In the genomic region with DNA sequence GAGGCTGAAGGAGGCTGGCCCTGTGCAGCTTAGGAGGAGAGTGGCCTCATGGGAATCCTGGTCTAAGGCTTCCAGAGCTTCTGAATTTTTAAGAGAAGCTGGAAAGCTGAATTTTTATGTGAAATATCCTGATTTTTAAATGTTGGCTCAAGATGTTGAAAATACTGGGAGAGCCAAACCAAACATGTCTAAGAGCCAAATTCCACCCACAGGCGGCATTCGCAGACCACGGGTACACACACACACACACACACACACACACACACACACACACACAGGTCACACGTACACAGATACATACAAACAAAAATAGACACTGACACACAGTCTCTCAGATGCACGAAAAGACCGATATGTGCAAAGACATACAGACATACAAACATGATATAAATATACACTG, we compare ENCODE assay signal across 27 mouse cellular contexts. TPM values are rescaled to one million over a fixed set of nuclear protein-coding genes. Genes with fewer than 3 reads are reported as not detected.
DNase-seq lines count a peak whose midpoint lies in the region; ATAC-seq and TF ChIP-seq lines count a peak whose summit lies in the region.
"Had no signal": no experiment of that assay in that cellular context is flagged by ENCODE, and none has a peak within 500 bp of the region (broad histone marks: within the 10 kb centered on the region; RNA-seq: fewer than 3 reads in every experiment).

No protein-coding gene starts in this region.

- H3K4me2 ChIP-seq in liver, postnatal 0 days (ENCODE audit: low read depth, low read length), result no peak overlapping the region
- no peak overlapping the region for H3K4me2 ChIP-seq in intestine, embryonic 16.5 days (ENCODE audit: low read depth, low read length)
- H3K4me2 ChIP-seq: heart, embryonic 11.5 days; hindbrain, embryonic 12.5 days; hindbrain, embryonic 15.5 days had no signal

- 0 out of 2 replicates have a peak overlapping the region, but pooled peaks have one; percentile 12 for H3K27ac ChIP-seq in kidney, adult 2 months (ENCODE audit: insufficient read depth, low read depth, low read length)
- H3K27ac ChIP-seq in liver, adult 2 months (replicated peaks; ENCODE audit: insufficient read depth, low read depth, low read length), result no peak overlapping the region
- no peak overlapping the region for H3K27ac ChIP-seq in liver, postnatal 0 days (ENCODE audit: low read depth)
- H3K27ac ChIP-seq in intestine, embryonic 16.5 days (ENCODE audit: low read length), result no peak overlapping the region
- H3K27ac ChIP-seq: hindbrain, embryonic 12.5 days; hindbrain, embryonic 15.5 days had no signal

- no peak for ATAC-seq in liver, postnatal 0 days
- no peak for ATAC-seq in intestine, embryonic 16.5 days
- ATAC-seq: forebrain, embryonic 14.5 days; forebrain, postnatal 0 days had no signal

- WGBS in kidney, adult 2 months, result 71% methylated on average over 6 of the region's 6 CpGs
- 20% methylated on average over 6 of the region's 6 CpGs for WGBS in liver, adult 2 months
- WGBS in liver, postnatal 0 days (ENCODE audit: insufficient replicate concordance), result 80% methylated on average over 6 of the region's 6 CpGs
- WGBS in intestine, embryonic 16.5 days, result 86% methylated on average over 6 of the region's 6 CpGs

- no peak for TF ChIP-seq EP300 in liver, postnatal 0 days (IDR thresholded peaks at IDR 0.05; ENCODE audit: low read depth)

- TF ChIP-seq CTCF in kidney, adult 2 months (conservative IDR thresholded peaks at IDR 0.05; ENCODE audit: insufficient read depth, insufficient read length, low read depth, low read length), result no peak
- TF ChIP-seq CTCF in liver, adult 2 months (IDR thresholded peaks at IDR 0.05; ENCODE audit: low read depth, low read length), result no peak
- no peak for TF ChIP-seq CTCF in liver, postnatal 0 days (IDR thresholded peaks at IDR 0.05; ENCODE audit: low read depth)

- no peaks in the 10 kb centered on the region for H3K9me3 ChIP-seq in liver, postnatal 0 days (ENCODE audit: low read length)
- H3K9me3 ChIP-seq in intestine, embryonic 16.5 days (ENCODE audit: control insufficient read depth, low read length), result no peaks in the 10 kb centered on the region
- H3K9me3 ChIP-seq: hindbrain, embryonic 12.5 days; hindbrain, embryonic 15.5 days had no signal

- no peaks in the 10 kb centered on the region for H3K36me3 ChIP-seq in kidney, adult 2 months (ENCODE audit: control insufficient read depth, insufficient read depth, low read length)
- H3K36me3 ChIP-seq in liver, adult 2 months (ENCODE audit: control insufficient read depth, insufficient read depth, low read length), result 0 out of 2 replicates have a peak, but pooled peaks cover under 1% of the 10 kb centered on the region
- peaks cover 15% of the 10 kb centered on the region for H3K36me3 ChIP-seq in liver, postnatal 0 days (replicated peaks; ENCODE audit: insufficient read depth, low read length)
- peaks cover 5% of the 10 kb centered on the region; the same call in 1 of the 2 replicates for H3K36me3 ChIP-seq in intestine, embryonic 16.5 days (ENCODE audit: control insufficient read depth, insufficient read depth, low read length)

- no peak for TF ChIP-seq POLR2A in kidney, adult 2 months (IDR thresholded peaks at IDR 0.05; ENCODE audit: low read depth, low read length)
- TF ChIP-seq POLR2A in liver, adult 2 months (IDR thresholded peaks at IDR 0.05; ENCODE audit: extremely low read depth, insufficient read depth, low read length), result no peak

- H3K79me2 ChIP-seq in liver, adult 2 months (ENCODE audit: control insufficient read depth, insufficient read depth, low read length), result no peaks in the 10 kb centered on the region

- H3K27me3 ChIP-seq in kidney, adult 2 months (replicated peaks; ENCODE audit: control insufficient read depth, insufficient read depth, low read length), result no peaks in the 10 kb centered on the region
- no peaks in the 10 kb centered on the region for H3K27me3 ChIP-seq in liver, adult 2 months (ENCODE audit: control insufficient read depth, insufficient read depth, low read length)
- no peaks in the 10 kb centered on the region for H3K27me3 ChIP-seq in liver, postnatal 0 days (ENCODE audit: insufficient read depth, low read length)
- H3K27me3 ChIP-seq in intestine, embryonic 16.5 days (replicated peaks; ENCODE audit: control insufficient read depth, insufficient read depth, low read length), result no peaks in the 10 kb centered on the region
- H3K27me3 ChIP-seq: CH12.LX; hindbrain, embryonic 12.5 days; hindbrain, embryonic 15.5 days had no signal

- H3K4me1 ChIP-seq in kidney, adult 2 months (ENCODE audit: control insufficient read depth, insufficient read depth, low read length), result no peaks in the 10 kb centered on the region
- peaks cover 6% of the 10 kb centered on the region for H3K4me1 ChIP-seq in liver, adult 2 months (ENCODE audit: control insufficient read depth, insufficient read depth, low read length)
- no peaks in the 10 kb centered on the region for H3K4me1 ChIP-seq in liver, postnatal 0 days (ENCODE audit: insufficient read depth)
- H3K4me1 ChIP-seq in intestine, embryonic 16.5 days (ENCODE audit: control insufficient read depth, insufficient read depth, low read length), result peaks cover 10% of the 10 kb centered on the region
- H3K4me1 ChIP-seq: hindbrain, embryonic 15.5 days had no signal

- no peak for DNase-seq in kidney, adult 2 months
- no peak for DNase-seq in kidney, adult 9 months
- peak; percentile 43 for DNase-seq in liver, adult 2 months (ENCODE audit: extremely low read depth, low read depth, low spot score)
- DNase-seq in liver, postnatal 0 days, result no peak
- DNase-seq in adipocyte (ENCODE audit: low spot score), result peak; percentile 36
- DNase-seq in fibroblast of lung, adult 2 months (ENCODE audit: low read depth), result peak; percentile 75
- no peak for DNase-seq in heart, adult 9 months (ENCODE audit: low spot score in 2 of 2)
- DNase-seq: adrenal gland, adult 8-10 months; adrenal gland, postnatal 25 days; B cell, adult 2 months; cerebellum, adult 11-12 months; cerebellum, adult 8-10 months; cerebellum, postnatal 10 days; cerebellum, postnatal 36 days; embryo, embryonic 11 days; forebrain, postnatal 0 days; gastrocnemius, postnatal 25 days; heart, adult 18-20 months had no signal

- no peak overlapping the region for H3K4me3 ChIP-seq in kidney, adult 2 months (ENCODE audit: insufficient read depth, low read depth, low read length)
- H3K4me3 ChIP-seq in liver, adult 2 months (ENCODE audit: insufficient read depth, low read depth, low read length), result no peak overlapping the region
- H3K4me3 ChIP-seq in liver, postnatal 0 days (ENCODE audit: low read depth, low read length), result no peak overlapping the region
- no peak overlapping the region for H3K4me3 ChIP-seq in intestine, embryonic 16.5 days (ENCODE audit: low read length)
- H3K4me3 ChIP-seq: hindbrain, embryonic 12.5 days; hindbrain, embryonic 15.5 days had no signal

- H3K9ac ChIP-seq in liver, adult 2 months (ENCODE audit: low read depth, low read length), result no peak overlapping the region
- no peak overlapping the region for H3K9ac ChIP-seq in liver, postnatal 0 days (replicated peaks)
- no peak overlapping the region for H3K9ac ChIP-seq in intestine, embryonic 16.5 days (ENCODE audit: low read depth, low read length)
- H3K9ac ChIP-seq: forebrain, postnatal 0 days; hindbrain, embryonic 12.5 days; hindbrain, embryonic 15.5 days had no signal

RNA-seq across cellular contexts. Expression of gene Myl3, which starts 23.6 kb away (rescaled TPM):
- polyA plus RNA-seq in kidney, adult 2 months (2012; rRNA removed), result 1.6 and 11.5 TPM in 2 replicates
- total RNA-seq in liver, adult 2 months (2014; rRNA removed), result 0.55 and 0.94 TPM in 2 replicates
- polyA plus RNA-seq in liver, adult 2 months (2012; rRNA removed), result 0.25 TPM in 1 of 2 replicates, not detected in the other
- polyA plus RNA-seq in liver, postnatal 0 days (2015; fragmentation: Nextera tagmentation; extraction: Ambion mirVana), result 0.52 and 2.0 TPM in 2 replicates
- polyA plus RNA-seq in intestine, embryonic 16.5 days (2015; fragmentation: Nextera tagmentation; extraction: Ambion mirVana), result 0.67 and 0.71 TPM in 2 replicates
- total RNA-seq: adrenal gland, postnatal 25 days; CH12.LX; G1E; hematopoietic stem cell, adult 5-6 weeks had no signal
- polyA plus RNA-seq: forebrain, embryonic 11.5 days; G1E had no signal

RNA-seq across cellular contexts. Expression of gene Pth1r, which starts 28.9 kb away (rescaled TPM):
- polyA plus RNA-seq in kidney, adult 2 months (2012; rRNA removed), result 740 and 847 TPM in 2 replicates
- total RNA-seq in liver, adult 2 months (2014; rRNA removed), result 7.4 and 11.0 TPM in 2 replicates
- polyA plus RNA-seq in liver, adult 2 months (2012; rRNA removed), result 24.4 and 28.1 TPM in 2 replicates
- 5.2 and 5.3 TPM in 2 replicates for polyA plus RNA-seq in liver, postnatal 0 days (2015; fragmentation: Nextera tagmentation; extraction: Ambion mirVana)
- polyA plus RNA-seq in intestine, embryonic 16.5 days (2015; fragmentation: Nextera tagmentation; extraction: Ambion mirVana), result 15.4 and 16.4 TPM in 2 replicates
- total RNA-seq: G1E; hematopoietic stem cell, adult 5-6 weeks had no signal

Comparison
In these comparisons a context has a peak if more than half of its experiments do, and no peak if none do; other contexts are left out.
1. DNase-seq: peak in liver, adult 2 months (single experiment), adipocyte (single experiment) and fibroblast of lung, adult 2 months (single experiment); none in kidney, adult 2 months (single experiment), kidney, adult 9 months (single experiment), liver, postnatal 0 days (single experiment) and heart, adult 9 months (0 of 2).
2. RNA of gene Pth1r, which starts 28.9 kb away (polyA plus RNA-seq): 740 to 847 TPM in kidney, adult 2 months; 24.4 to 28.1 TPM in liver, adult 2 months, 15.4 to 16.4 TPM in intestine, embryonic 16.5 days and 5.2 to 5.3 TPM in liver, postnatal 0 days; every median in the first group is over 10 times any median in the second.